Mouse (Mus musculus): ENCODE measurements around the gene Tepp. TPM values are rescaled to one million over a fixed set of nuclear protein-coding genes. Genes with fewer than 3 reads are reported as not detected.

Gene Tepp
- polyA plus RNA-seq, 1 experiment from 2014 or later: not detected

Other genes starting within 250 kb of the Tepp start
- gene Katnb1, start 229.4 kb upstream of the Tepp start, polyA plus RNA-seq (2016; fragmentation: Nextera tagmentation; extraction: Ambion mirVana): 30.7 and 33.1 TPM in 2 replicates
- 4.4 and 5.5 TPM in 2 replicates for gene Kifc3, start 107.8 kb upstream of the Tepp start, polyA plus RNA-seq (2016; fragmentation: Nextera tagmentation; extraction: Ambion mirVana)
- 0.14 and 0.25 TPM in 2 replicates for gene Cngb1, start 4.0 kb upstream of the Tepp start, polyA plus RNA-seq (2016; fragmentation: Nextera tagmentation; extraction: Ambion mirVana)
- 10.6 and 10.7 TPM in 2 replicates for gene Zfp319, start 21.4 kb downstream of the Tepp start, polyA plus RNA-seq (2016; fragmentation: Nextera tagmentation; extraction: Ambion mirVana)
- gene Usb1, start 21.7 kb downstream of the Tepp start, polyA plus RNA-seq (2016; fragmentation: Nextera tagmentation; extraction: Ambion mirVana): 50.5 and 53.1 TPM in 2 replicates
- 11.1 TPM in 2 replicates for gene Mmp15, start 41.7 kb downstream of the Tepp start, polyA plus RNA-seq (2016; fragmentation: Nextera tagmentation; extraction: Ambion mirVana)
- gene Cfap20, start 124.3 kb downstream of the Tepp start, polyA plus RNA-seq (2016; fragmentation: Nextera tagmentation; extraction: Ambion mirVana): 144 and 146 TPM in 2 replicates
- 15.2 and 15.9 TPM in 2 replicates for gene Csnk2a2, start 179.5 kb downstream of the Tepp start, polyA plus RNA-seq (2016; fragmentation: Nextera tagmentation; extraction: Ambion mirVana)
- 0.15 TPM in 1 of 2 replicates, not detected in the other for gene Ccdc113, start 223.5 kb downstream of the Tepp start, polyA plus RNA-seq (2016; fragmentation: Nextera tagmentation; extraction: Ambion mirVana)

Measured in forebrain, embryonic 10.5 days (tissue).